Mouse (Mus musculus): ENCODE measurements around the gene Gm49383. TPM values are rescaled to one million over a fixed set of nuclear protein-coding genes. Genes with fewer than 3 reads are reported as not detected.

The Gm49383 gene
- total RNA-seq, 1 experiment from 2014 or later, result 9.6 TPM

Other genes with a start within 250 kb of the Gm49383 start
- gene Rps29, start 37.9 kb downstream of the Gm49383 start, total RNA-seq (2017), result 1,859 to 3,089 TPM (median 2,901 TPM) in 3 replicates
- gene Lrr1, start 28.3 kb downstream of the Gm49383 start, total RNA-seq (2017), result not detected in 3 replicates
- 578 to 776 TPM (median 649 TPM) in 3 replicates for gene Rpl36al, start 13.0 kb downstream of the Gm49383 start, total RNA-seq (2017)
- gene Mgat2, start 12.9 kb downstream of the Gm49383 start, total RNA-seq (2017), result 70.5 to 79.5 TPM (median 70.6 TPM) in 3 replicates
- gene Dnaaf2, start 1.3 kb upstream of the Gm49383 start, total RNA-seq (2017), result 1.3 to 3.4 TPM (median 1.7 TPM) in 3 replicates
- 2.1 to 14.9 TPM (median 6.3 TPM) in 3 replicates for gene Gm49384, start 7.2 kb upstream of the Gm49383 start, total RNA-seq (2017)
- gene Pole2, start 31.1 kb upstream of the Gm49383 start, total RNA-seq (2017), result 8.3 to 9.7 TPM (median 9.3 TPM) in 3 replicates
- 6.5 to 8.6 TPM (median 6.7 TPM) in 3 replicates for gene Klhdc1, start 44.1 kb upstream of the Gm49383 start, total RNA-seq (2017)
- 47.6 to 59.0 TPM (median 53.0 TPM) in 3 replicates for gene Klhdc2, start 99.6 kb upstream of the Gm49383 start, total RNA-seq (2017)
- 89.6 to 137 TPM (median 117 TPM) in 3 replicates for gene Nemf, start 160.1 kb upstream of the Gm49383 start, total RNA-seq (2017)
- gene Arf6, start 175.0 kb upstream of the Gm49383 start, total RNA-seq (2017), result 213 to 230 TPM (median 223 TPM) in 3 replicates
- gene Gm9887, start 175.4 kb upstream of the Gm49383 start, total RNA-seq (2017), result not detected in 3 replicates

Measured in monocyte, adult 5-6 weeks (primary cell).